Mouse (Mus musculus) lung, embryonic 14.5 days (tissue): ENCODE measurements around the gene Taar7a. TPM values are rescaled to one million over a fixed set of nuclear protein-coding genes. Genes with fewer than 3 reads are reported as not detected.

ENCODE experiments used
- ATAC-seq: fragments of 200-750 bp; cut with Nextera tagmentation; 2 replicates; pipeline ENCODE4 v1.8.0; 2017; ENCODE audit warnings: mild to moderate bottlenecking, moderate TSS enrichment, moderate library complexity; ENCODE audit not compliant: insufficient read depth
- DNase-seq: peaks from one replicate; pipeline ENCODE4 v3.0.0-alpha.2; 2015
- H3K27ac ChIP-seq: fragments of 300-500 bp; sonication (generic); 2 replicates; pipeline ENCODE4 v1.5.1; 2014; ENCODE audit warnings: low read depth, mild to moderate bottlenecking, moderate library complexity
- H3K27me3 ChIP-seq: fragments of 300-500 bp; sonication (generic); 2 replicates; pipeline ENCODE4 v1.6.1; 2014; ENCODE audit warnings: low read length, control low read depth; ENCODE audit not compliant: insufficient read depth
- H3K36me3 ChIP-seq: fragments of 300-500 bp; sonication (generic); 2 replicates; pipeline ENCODE4 v1.6.1; 2014; ENCODE audit warnings: control low read depth; ENCODE audit not compliant: insufficient read depth
- H3K4me1 ChIP-seq: fragments of 300-500 bp; sonication (generic); 2 replicates; pipeline ENCODE4 v1.6.1; 2014; ENCODE audit warnings: antibody characterized with exemption, control low read depth; ENCODE audit not compliant: insufficient read depth
- H3K4me2 ChIP-seq: fragments of 300-500 bp; sonication (generic); 2 replicates; pipeline ENCODE4 v1.6.1; 2014; ENCODE audit warnings: mild to moderate bottlenecking
- H3K4me3 ChIP-seq: fragments of 300-500 bp; sonication (generic); 2 replicates; pipeline ENCODE4 v1.5.1; 2014; ENCODE audit warnings: low read depth, low read length
- H3K9ac ChIP-seq: fragments of 300-500 bp; sonication (generic); 2 replicates; pipeline ENCODE4 v1.6.1; 2014
- H3K9me3 ChIP-seq: fragments of 300-500 bp; sonication (generic); 2 replicates; pipeline ENCODE4 v1.6.1; 2016; ENCODE audit warnings: low read depth, low read length, control low read depth
- CTCF ChIP-seq: IDR thresholded peaks from 2 replicates; pipeline ENCODE4 v1.5.1; 2016; ENCODE audit warnings: antibody characterized with exemption, low read depth
- WGBS: fragments of 180-500 bp; shearing (Covaris S2); extraction: QIAGEN DNeasy Blood & Tissue Kit; methylation state at CpG from one replicate; pipeline ENCODE4 v1.1.7; 2014; 5-methylcytosine and 5-hydroxymethylcytosine counted together
- polyA plus RNA-seq: library from polyadenylated mRNA; unstranded; fragments of >200 nt; fragmentation: Nextera tagmentation; extraction: Ambion mirVana; gene quantifications from 2 replicates; pipeline ENCODE4 v1.2.1, GENCODE M21; 2014

Taar7a gene
- polyA plus RNA-seq, 1 experiment from 2014 or later, result not detected

- 74% methylated on average over 1 of the region's 1 CpGs for WGBS
- no peak for TF ChIP-seq CTCF
- H3K27ac ChIP-seq, result no peak within 1 kb of the TSS
- H3K4me2 ChIP-seq, result no peak within 1 kb of the TSS
- H3K36me3 ChIP-seq, result no peaks in the 10 kb centered on the region
- no peak for DNase-seq
- no peaks in the 10 kb centered on the region for H3K9me3 ChIP-seq
- no peaks in the 10 kb centered on the region for H3K4me1 ChIP-seq
- no peak for ATAC-seq
- no peaks in the 10 kb centered on the region for H3K27me3 ChIP-seq
- H3K4me3 ChIP-seq, result no peak within 1 kb of the TSS
- H3K9ac ChIP-seq, result no peak within 1 kb of the TSS
Observed at GRCm38 (mm10) chr10:23999639-24000038, 6.4 kb upstream of the Taar7a start, which contains the start of gene Taar7b. TSS of gene Taar7b (plus strand) at chr10:23999939.

GRCm38 (mm10) chr10:23986419-23986818, 6.9 kb downstream of the Taar7a start:
- WGBS, result 73% methylated on average over 5 of the region's 5 CpGs
- Histone ChIP-seq H3K4me1 (no peaks in the 10 kb centered on the region), H3K4me3 (no peak overlapping the region), H3K36me3 (no peaks in the 10 kb centered on the region), H3K9ac (no peak overlapping the region), H3K27ac (no peak overlapping the region), H3K4me2 (no peak overlapping the region), H3K27me3 (no peaks in the 10 kb centered on the region), H3K9me3 (no peaks in the 10 kb centered on the region)
- ATAC-seq, result no peak
- DNase-seq, result no peak
- no peak for TF ChIP-seq CTCF

- ATAC-seq, result no peak
- WGBS, result 72% methylated on average over 8 of the region's 8 CpGs
- no peak within 1 kb of the TSS for H3K27ac ChIP-seq
- no peaks in the 10 kb centered on the region for H3K9me3 ChIP-seq
- H3K4me1 ChIP-seq, result no peaks in the 10 kb centered on the region
- H3K36me3 ChIP-seq, result no peaks in the 10 kb centered on the region
- no peak for DNase-seq
- no peaks in the 10 kb centered on the region for H3K27me3 ChIP-seq
- no peak within 1 kb of the TSS for H3K9ac ChIP-seq
- no peak for TF ChIP-seq CTCF
- H3K4me2 ChIP-seq, result no peak within 1 kb of the TSS
- no peak within 1 kb of the TSS for H3K4me3 ChIP-seq
Observed at GRCm38 (mm10) chr10:23985546-23985945, 7.7 kb downstream of the Taar7a start, which contains the start of gene Taar6. TSS of gene Taar6 (minus strand) at chr10:23985646.

- Histone ChIP-seq H3K36me3 (no peaks in the 10 kb centered on the region), H3K9me3 (no peaks in the 10 kb centered on the region), H3K4me1 (no peaks in the 10 kb centered on the region), H3K27ac (no peak overlapping the region), H3K9ac (no peak overlapping the region), H3K4me2 (no peak overlapping the region), H3K27me3 (no peaks in the 10 kb centered on the region), H3K4me3 (no peak overlapping the region)
- DNase-seq (peak; percentile 86), ATAC-seq (peak; percentile 85)
- WGBS, result 33% methylated on average over 16 of the region's 16 CpGs
- peak; percentile 92 for TF ChIP-seq CTCF
Observed at GRCm38 (mm10) chr10:23978901-23979705, 14.2 kb downstream of the Taar7a start.

GRCm38 (mm10) chr10:23977958-23978357, 15.3 kb downstream of the Taar7a start:
- Histone ChIP-seq H3K27ac (no peak overlapping the region), H3K4me2 (no peak overlapping the region), H3K36me3 (no peaks in the 10 kb centered on the region), H3K9ac (no peak overlapping the region), H3K4me1 (no peaks in the 10 kb centered on the region), H3K4me3 (no peak overlapping the region), H3K27me3 (no peaks in the 10 kb centered on the region), H3K9me3 (no peaks in the 10 kb centered on the region)
- ATAC-seq (no peak), DNase-seq (no peak)
- 54% methylated on average over 4 of the region's 4 CpGs for WGBS
- no peak for TF ChIP-seq CTCF

GRCm38 (mm10) chr10:23971256-23971655, 22.0 kb downstream of the Taar7a start:
- no peak overlapping the region for H3K4me3 ChIP-seq
- DNase-seq, result no peak
- TF ChIP-seq CTCF, result no peak
- H3K27ac ChIP-seq, result no peak overlapping the region
- 79% methylated on average over 5 of the region's 5 CpGs for WGBS
- H3K27me3 ChIP-seq, result no peaks in the 10 kb centered on the region
- no peaks in the 10 kb centered on the region for H3K36me3 ChIP-seq
- no peak overlapping the region for H3K9ac ChIP-seq
- H3K4me1 ChIP-seq, result no peaks in the 10 kb centered on the region
- ATAC-seq, result no peak
- no peaks in the 10 kb centered on the region for H3K9me3 ChIP-seq
- no peak overlapping the region for H3K4me2 ChIP-seq

GRCm38 (mm10) chr10:23970656-23971165, 22.6 kb downstream of the Taar7a start, which contains the start of gene Taar5:
TSS of gene Taar5 (plus strand) at chr10:23970706.
- WGBS, result 83% methylated on average over 11 of the region's 11 CpGs
- Histone ChIP-seq H3K27ac (no peak within 1 kb of the TSS), H3K4me2 (no peak within 1 kb of the TSS), H3K4me3 (no peak within 1 kb of the TSS), H3K4me1 (no peaks in the 10 kb centered on the region), H3K36me3 (no peaks in the 10 kb centered on the region), H3K27me3 (no peaks in the 10 kb centered on the region), H3K9me3 (no peaks in the 10 kb centered on the region), H3K9ac (no peak within 1 kb of the TSS)
- TF ChIP-seq CTCF, result no peak
- no peak for ATAC-seq
- DNase-seq, result no peak
